Mouse (Mus musculus) layer of hippocampus, adult 9-10 months (tissue): Measurements from ENCODE around the gene Tgfb3.

Experiments used
- DNase-seq: peaks from one replicate; pipeline ENCODE4 v3.0.0; 2022; ENCODE audit warnings: low spot score

Tgfb3 gene

DNA sequence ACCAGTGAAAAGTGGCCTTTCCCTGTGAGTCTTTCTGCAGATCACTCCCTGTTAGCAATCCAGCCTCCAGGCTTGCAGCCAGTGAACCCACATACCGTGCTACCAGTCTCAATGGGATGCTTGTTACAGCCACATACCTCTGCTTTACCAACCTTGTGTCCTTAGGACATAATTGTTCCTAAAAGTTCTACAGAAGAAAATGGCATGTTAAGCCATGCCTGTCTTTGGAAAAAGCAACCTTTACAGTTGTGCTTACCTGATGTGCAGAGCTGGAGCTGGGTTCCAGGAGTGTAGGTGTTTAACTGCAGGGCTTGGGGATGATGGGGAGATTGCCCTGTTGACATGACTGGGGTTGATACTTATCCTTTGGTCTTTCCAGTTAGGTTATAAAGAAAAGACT, 51.1 kb downstream of the Tgfb3 start:
- no peak for DNase-seq

DNA sequence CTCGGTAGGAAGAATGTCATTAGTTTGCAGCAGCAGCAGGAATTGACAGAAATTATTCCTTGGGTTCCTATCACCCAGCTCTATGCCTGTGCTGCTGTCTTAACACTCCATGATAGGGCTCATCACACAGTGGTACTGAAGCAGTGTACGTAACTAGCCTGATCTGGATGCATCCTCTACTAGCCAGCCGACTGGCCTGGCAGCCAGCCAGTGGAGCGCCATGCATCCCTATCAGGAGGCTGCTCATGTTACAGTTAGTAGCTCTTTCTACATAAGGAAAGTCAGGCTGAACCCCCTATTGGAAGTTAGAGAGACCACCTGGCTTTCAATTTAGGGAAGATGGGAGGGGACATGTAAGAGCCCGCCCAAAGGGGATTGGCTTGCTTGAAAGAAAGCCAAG, 51.8 kb downstream of the Tgfb3 start:
- no peak for DNase-seq

DNA sequence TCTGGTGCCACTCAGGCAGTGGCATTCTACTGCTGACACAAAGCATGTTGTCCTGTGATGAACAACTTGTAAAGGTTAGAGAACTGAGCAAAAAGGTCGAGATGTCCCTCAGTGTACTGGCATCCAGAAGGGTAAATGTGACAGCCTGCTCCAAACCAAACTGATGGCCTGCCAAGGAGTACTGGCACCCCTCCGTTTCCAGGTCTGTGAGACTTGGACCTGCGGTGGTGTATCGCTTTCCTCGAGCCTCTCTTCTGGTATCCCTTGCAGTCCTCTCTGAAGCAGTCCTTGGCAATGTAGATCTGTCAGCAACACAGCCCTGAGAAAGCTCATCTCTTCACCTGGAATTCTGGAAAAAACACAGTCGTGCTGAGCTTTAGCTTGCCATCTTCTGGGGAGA, 53.4 kb downstream of the Tgfb3 start:
- no peak for DNase-seq

DNA sequence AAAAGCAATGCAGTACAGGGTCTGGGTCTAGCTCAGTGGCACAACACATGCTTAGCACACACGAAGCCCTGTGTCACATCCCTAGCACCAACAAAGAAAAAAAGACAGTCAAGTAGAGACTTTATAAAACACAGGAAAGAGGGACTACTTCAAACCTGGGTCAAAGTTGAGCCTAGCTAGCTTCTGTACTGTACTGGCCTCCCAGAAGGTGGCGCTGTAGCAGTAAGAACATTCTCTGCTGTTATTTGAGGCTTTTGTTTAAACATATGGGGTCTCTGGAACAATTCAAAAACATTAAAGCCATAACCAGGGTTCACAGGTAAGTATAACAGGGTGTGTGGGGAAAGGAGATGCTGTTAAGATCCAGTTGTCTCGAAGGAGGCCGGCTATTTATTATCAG, 54.4 kb downstream of the Tgfb3 start:
- no peak for DNase-seq

DNA sequence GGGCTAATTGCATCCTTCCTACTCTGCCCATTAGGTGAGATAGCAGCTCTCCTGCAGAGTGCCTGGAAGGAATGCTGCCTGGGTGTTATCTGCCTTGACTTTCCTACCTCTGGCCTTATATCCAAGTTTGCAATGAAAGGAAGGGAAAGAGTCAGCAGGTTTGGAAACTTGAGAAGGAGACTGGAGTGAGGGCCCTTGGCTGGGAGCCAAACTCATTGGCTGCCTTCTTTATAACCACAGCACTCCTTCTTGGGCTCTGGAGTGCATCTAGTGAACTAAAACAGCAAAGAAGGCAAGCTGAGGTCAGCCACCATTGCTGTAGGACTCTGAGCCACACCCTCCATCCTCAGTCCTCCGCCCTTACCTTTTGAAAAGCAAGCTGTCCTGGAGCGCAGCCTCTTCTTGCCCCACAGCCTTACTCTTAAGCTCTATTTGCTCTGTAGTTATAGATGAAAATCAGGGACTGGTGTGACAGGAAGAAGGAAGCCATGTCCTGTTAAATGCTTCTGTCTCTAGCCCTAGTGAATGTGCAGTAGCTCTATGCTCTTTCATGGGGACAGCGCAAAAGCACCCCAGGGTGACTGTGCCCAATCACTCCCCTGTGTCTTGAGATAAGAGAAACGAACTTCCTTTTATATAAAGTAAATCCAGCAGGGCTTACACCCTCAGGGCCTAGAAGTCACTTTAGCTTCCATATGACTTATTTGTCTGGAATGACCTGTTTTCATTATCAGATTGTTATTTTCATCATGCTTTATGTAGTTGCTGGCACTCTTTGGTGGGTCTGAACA, 55.6 kb downstream of the Tgfb3 start:
- DNase-seq, result no peak

DNA sequence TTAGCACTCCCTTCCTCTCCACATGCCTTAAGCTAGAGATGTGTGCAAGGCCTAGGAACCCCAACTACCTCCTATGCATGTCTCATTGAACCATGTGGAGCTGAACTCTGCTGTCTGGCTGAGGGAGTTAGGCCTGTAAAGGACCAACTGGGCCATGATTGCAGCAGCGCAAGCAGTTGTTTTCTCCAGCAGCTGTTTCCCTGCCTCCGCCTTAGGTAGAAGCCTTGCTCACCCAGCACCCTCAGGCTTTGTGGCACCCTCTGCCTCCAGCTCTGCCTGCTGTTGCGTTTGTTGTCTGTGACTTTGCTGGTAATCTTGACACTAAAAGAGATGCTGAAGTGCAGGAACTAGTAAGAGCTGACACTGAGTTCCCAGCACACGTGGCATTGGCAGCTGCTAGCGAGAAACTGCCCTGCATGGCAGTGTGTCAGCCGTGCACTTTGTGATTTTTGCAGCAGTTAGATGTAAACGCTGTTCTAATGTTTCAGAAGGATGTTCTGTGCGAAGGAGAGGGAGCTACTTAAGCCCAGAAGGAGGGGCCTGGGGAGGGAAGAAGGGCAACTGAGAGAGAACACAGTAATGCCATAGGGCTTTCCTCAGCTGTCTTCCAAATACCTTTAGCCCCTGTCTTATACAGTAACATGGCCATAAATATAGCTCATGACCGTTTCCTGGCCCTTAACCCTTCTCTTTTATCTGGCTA, 56.4 kb downstream of the Tgfb3 start:
- no peak for DNase-seq

DNA sequence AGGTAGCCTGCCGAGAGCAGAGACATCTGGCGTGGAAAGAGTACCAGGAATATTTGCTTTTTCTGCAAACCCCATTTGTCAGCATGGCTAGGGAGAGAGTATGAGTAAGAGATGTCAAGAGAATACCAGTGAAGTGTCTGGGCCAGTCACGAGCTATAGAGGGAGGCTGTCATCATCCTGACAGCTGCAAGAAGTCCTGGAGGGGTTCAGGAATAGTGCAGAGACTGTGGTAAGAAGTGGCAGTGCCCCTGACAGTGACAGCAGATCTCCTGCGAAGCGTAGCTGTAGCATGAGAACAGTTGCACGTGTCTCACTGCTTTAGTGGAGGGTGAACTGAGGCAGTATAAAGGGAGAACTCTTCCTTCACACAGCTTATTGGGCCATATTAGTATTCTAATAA, 57.3 kb downstream of the Tgfb3 start:
- DNase-seq, result no peak

DNA sequence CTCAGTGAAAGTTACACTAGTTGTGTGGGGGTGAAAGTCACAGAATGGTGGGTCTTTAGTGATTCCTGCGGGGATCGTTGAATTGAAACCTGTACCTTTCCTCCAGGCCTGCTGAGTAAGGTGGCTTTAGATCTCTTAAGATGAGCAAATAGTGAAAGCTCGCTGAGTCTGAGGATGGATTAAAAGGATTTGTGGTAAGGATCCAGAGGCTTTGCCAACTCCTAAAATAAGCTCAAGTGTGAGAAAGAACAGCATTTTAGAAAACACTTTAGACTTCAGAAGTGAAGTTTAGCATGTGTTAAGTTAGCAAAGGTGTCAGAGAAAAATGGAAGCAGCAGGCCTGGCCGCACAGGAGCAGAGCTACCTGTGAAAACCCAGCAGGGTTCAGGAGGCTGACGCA, 61.5 kb downstream of the Tgfb3 start:
- DNase-seq, result no peak

DNA sequence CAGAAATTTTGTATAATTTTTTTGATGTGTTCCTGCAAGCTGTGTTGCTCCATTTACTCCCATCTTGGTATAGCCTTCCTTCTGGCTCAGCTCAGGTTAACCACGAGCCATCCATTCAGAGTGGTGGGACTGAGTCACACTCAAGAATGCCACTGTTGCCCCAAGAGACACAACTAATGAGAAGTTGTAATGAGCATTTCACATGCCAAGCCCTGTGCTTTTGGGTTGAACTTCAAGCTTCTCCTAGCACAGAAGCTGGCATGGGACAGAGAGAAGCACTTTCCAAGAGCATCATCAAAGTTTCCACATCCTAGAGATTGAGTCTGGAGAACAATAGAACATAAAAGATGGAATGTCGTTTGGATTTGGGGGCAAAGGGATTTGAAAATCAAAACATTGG, 63.7 kb downstream of the Tgfb3 start:
- no peak for DNase-seq

DNA sequence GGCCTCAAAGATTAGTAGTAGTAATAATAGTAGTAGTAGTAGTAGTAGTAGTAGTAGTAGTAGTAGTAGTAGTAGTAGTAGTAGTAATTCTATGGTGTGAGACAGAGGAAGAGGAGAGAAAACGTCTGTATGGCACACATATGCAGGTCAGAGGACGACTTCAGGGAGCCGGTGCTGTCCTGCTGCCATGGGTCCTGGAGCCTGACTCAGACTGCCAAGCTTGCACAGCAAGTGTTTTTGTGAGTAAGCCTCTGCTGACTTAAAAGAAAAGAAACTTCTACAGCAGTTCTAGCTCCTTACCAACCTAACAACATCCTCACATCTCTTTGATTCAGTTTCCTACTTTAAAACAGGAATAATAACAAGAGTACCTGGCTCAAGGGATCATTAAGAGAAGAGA, 64.2 kb downstream of the Tgfb3 start:
- no peak for DNase-seq

DNA sequence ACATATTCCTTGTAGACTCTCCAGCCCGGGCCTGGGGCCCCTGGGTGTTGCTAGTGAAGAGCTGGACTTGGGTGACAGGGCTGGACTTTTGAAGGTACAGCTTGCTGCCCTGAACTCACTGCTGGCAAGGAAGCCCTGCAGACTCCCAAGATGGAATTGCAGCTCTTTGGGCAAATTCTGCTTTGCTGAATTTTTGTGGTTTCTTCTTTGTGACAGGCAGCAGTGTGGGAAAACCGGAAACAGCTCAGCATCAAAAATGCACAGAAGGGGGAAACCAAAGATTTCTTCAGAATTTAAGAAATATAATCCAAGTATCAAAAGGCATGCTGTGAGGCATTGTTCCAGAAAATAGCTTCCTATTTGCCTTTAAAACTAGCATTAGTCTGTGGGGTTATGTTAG, 64.7 kb downstream of the Tgfb3 start:
- DNase-seq, result no peak

DNA sequence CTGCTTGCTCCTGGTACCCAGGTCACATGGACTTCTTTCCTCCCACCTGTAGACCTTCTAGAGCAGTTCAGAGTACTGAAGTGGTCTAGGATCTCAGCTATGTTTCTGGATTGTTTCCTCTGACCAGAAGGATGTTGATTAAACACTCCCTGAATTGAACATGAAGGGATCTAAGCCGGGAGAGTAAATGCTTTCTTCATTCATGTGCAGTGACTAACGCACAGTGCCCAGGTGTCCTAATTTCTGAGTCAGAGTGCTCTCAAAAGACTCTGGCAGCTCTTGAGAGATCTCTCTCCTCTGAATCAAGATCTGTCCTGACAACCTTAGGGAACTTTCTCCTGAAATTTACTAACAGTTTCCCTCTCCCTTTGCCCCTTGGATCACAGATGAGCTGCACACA, 66.6 kb downstream of the Tgfb3 start:
- no peak for DNase-seq

DNA sequence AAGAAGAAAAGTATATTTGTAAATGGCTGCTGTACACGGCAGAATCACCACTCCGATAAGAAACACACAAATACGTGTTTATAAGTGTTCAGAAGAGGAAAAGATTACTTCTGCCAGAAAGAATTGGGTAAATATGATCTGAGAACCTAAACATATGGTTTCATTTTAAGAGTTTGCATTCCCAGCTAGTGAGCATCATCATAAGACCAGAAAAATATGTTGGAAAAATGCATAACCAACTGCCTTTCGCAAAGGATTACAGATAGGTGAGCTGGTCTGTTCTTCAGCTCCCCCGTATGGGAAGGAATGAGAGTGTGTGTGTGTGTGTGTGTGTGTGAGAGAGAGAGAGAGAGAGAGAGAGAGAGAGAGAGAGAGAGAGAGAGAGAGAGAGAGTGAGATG, 68.2 kb downstream of the Tgfb3 start:
- DNase-seq, result no peak

DNA sequence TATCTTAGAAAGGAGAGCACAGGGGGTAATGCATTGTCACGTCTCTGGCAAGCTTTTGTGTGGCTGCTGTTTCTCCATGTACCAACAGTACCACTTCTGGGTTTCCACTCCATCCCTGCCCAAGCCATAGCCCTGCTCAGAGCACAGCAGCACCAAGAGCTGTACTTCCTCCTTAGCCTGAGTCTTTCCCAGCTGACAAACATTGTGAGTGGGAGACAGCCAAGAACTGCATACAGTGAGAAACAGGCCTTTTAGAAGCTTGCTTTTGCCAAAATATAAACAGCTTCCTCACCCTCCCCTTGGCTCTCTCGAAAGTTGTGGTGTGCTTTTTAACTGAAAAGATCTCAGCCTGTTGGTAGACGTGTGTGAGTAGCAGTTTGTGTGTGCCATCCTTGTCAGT, 71.5 kb downstream of the Tgfb3 start:
- no peak for DNase-seq
